Mouse (Mus musculus) erythroblast, embryonic 14.5 days (primary cell): ENCODE results near the gene Yrdc.

ENCODE experiments used
- GATA1 ChIP-seq: IDR thresholded peaks from 2 replicates; pipeline ENCODE4 v1.6.1; 2012; ENCODE audit warnings: low read length, inconsistent platforms, mixed read lengths
- TAL1 ChIP-seq: IDR thresholded peaks from 3 replicates; pipeline ENCODE4 v1.6.1; 2012; ENCODE audit warnings: low read length, inconsistent platforms, mixed read lengths

- TF ChIP-seq GATA1 (no peak), TAL1 (no peak)
These were observed 9.5 kb upstream of the Yrdc start for GRCm38 (mm10) chr4:124840998-124841397.
